In genomic region chr4:127123391-127123790, GRCm38 (mm10) we compare ENCODE assay signal across 10 mouse cellular contexts. TPM values are rescaled to one million over a fixed set of nuclear protein-coding genes. Genes with fewer than 3 reads are reported as not detected.
DNase-seq lines count a peak whose midpoint lies in the region; ATAC-seq and TF ChIP-seq lines count a peak whose summit lies in the region.
"Had no signal": no experiment of that assay in that cellular context is flagged by ENCODE, and none has a peak within 500 bp of the region (broad histone marks: within the 10 kb centered on the region; RNA-seq: fewer than 3 reads in every experiment).

Gene Tmem35b, plus strand, starts transcription at chr4:127123691.

- H3K36me3 ChIP-seq in lung, postnatal 0 days (ENCODE audit: insufficient read depth, low read length), result no peaks in the 10 kb centered on the region
- H3K36me3 ChIP-seq in hindbrain, embryonic 15.5 days, result peaks cover 17% of the 10 kb centered on the region
- H3K36me3 ChIP-seq in neural tube, embryonic 14.5 days (ENCODE audit: control insufficient read depth, insufficient read depth, low read length), result peaks cover 4% of the 10 kb centered on the region; the same call in 1 of the 2 replicates
- H3K36me3 ChIP-seq: liver, embryonic 13.5 days had no signal

- no peak within 1 kb of the TSS for H3K9ac ChIP-seq in lung, postnatal 0 days (replicated peaks; ENCODE audit: low read depth)
- H3K9ac ChIP-seq in hindbrain, embryonic 15.5 days, result no peak within 1 kb of the TSS
- no peak within 1 kb of the TSS for H3K9ac ChIP-seq in neural tube, embryonic 14.5 days (replicated peaks; ENCODE audit: low read depth, low read length)
- H3K9ac ChIP-seq: liver, embryonic 13.5 days had no signal

- TF ChIP-seq CTCF in lung, postnatal 0 days (IDR thresholded peaks at IDR 0.05), result no peak

- TF ChIP-seq EP300 in lung, postnatal 0 days (IDR thresholded peaks at IDR 0.05), result no peak

- H3K4me1 ChIP-seq in lung, postnatal 0 days (ENCODE audit: insufficient read depth, low read depth, low read length), result no peaks in the 10 kb centered on the region
- H3K4me1 ChIP-seq in hindbrain, embryonic 15.5 days (replicated peaks), result peaks cover 16% of the 10 kb centered on the region
- peaks cover 6% of the 10 kb centered on the region; the same call in 1 of the 2 replicates for H3K4me1 ChIP-seq in neural tube, embryonic 14.5 days (ENCODE audit: control insufficient read depth, insufficient read depth, low read length)

- no peaks in the 10 kb centered on the region for H3K27me3 ChIP-seq in lung, postnatal 0 days (replicated peaks; ENCODE audit: insufficient read depth, low read length)
- no peaks in the 10 kb centered on the region for H3K27me3 ChIP-seq in hindbrain, embryonic 15.5 days
- no peaks in the 10 kb centered on the region for H3K27me3 ChIP-seq in neural tube, embryonic 14.5 days (ENCODE audit: control insufficient read depth, insufficient read depth, low read length)
- H3K27me3 ChIP-seq: liver, embryonic 13.5 days had no signal

- H3K27ac ChIP-seq in lung, postnatal 0 days (ENCODE audit: low read length), result no peak within 1 kb of the TSS
- H3K27ac ChIP-seq in hindbrain, embryonic 15.5 days (replicated peaks), result no peak within 1 kb of the TSS
- no peak within 1 kb of the TSS for H3K27ac ChIP-seq in neural tube, embryonic 14.5 days (ENCODE audit: low read depth, low read length)
- H3K27ac ChIP-seq: liver, embryonic 13.5 days had no signal

- no peak within 1 kb of the TSS for H3K4me2 ChIP-seq in lung, postnatal 0 days (replicated peaks; ENCODE audit: low read depth, low read length)
- no peak within 1 kb of the TSS for H3K4me2 ChIP-seq in hindbrain, embryonic 15.5 days
- H3K4me2 ChIP-seq in neural tube, embryonic 14.5 days (ENCODE audit: low read depth, low read length), result no peak within 1 kb of the TSS
- H3K4me2 ChIP-seq: liver, embryonic 13.5 days had no signal

- no peak within 1 kb of the TSS for H3K4me3 ChIP-seq in lung, postnatal 0 days (ENCODE audit: low read depth, low read length)
- no peak within 1 kb of the TSS for H3K4me3 ChIP-seq in hindbrain, embryonic 15.5 days
- no peak within 1 kb of the TSS for H3K4me3 ChIP-seq in neural tube, embryonic 14.5 days (ENCODE audit: low read depth, low read length)
- H3K4me3 ChIP-seq: liver, embryonic 13.5 days had no signal

- ATAC-seq in lung, postnatal 0 days, result no peak
- no peak for ATAC-seq in hindbrain, embryonic 15.5 days (ENCODE audit: low FRiP score, low read depth)
- no peak for ATAC-seq in neural tube, embryonic 14.5 days (ENCODE audit: low read depth)
- ATAC-seq in erythroblast, adult 5-6 weeks (replicated peaks; ENCODE audit: low FRiP score, poor library complexity, severe bottlenecking), result no peak

- no peaks in the 10 kb centered on the region for H3K9me3 ChIP-seq in lung, postnatal 0 days (ENCODE audit: low read length)
- H3K9me3 ChIP-seq in hindbrain, embryonic 15.5 days, result no peaks in the 10 kb centered on the region
- no peaks in the 10 kb centered on the region for H3K9me3 ChIP-seq in neural tube, embryonic 14.5 days (ENCODE audit: control insufficient read depth, low read length)
- H3K9me3 ChIP-seq: liver, embryonic 13.5 days had no signal

- WGBS in lung, postnatal 0 days, result 92% methylated on average over 5 of the region's 5 CpGs
- 94% methylated on average over 5 of the region's 5 CpGs for WGBS in hindbrain, embryonic 15.5 days
- WGBS in neural tube, embryonic 14.5 days, result 94% methylated on average over 5 of the region's 5 CpGs

- DNase-seq in adrenal gland, adult 18-20 months (ENCODE audit: low spot score in 2 of 2), result no peak
- no peak for DNase-seq in adrenal gland, adult (ENCODE audit: inconsistent age in 2 of 2, low spot score in 1 of 2)
- no peak for DNase-seq in lung, postnatal 0 days (ENCODE audit: low spot score)
- no peak for DNase-seq in lung, postnatal 25 days (ENCODE audit: low spot score)
- no peak for DNase-seq in gastrocnemius, postnatal 4 days (ENCODE audit: low spot score in 2 of 2)
- DNase-seq: liver, embryonic 13.5 days; spleen, adult 18-20 months had no signal

RNA-seq across cellular contexts. Expression of gene Tmem35b, which starts in this region (rescaled TPM):
- total RNA-seq in adrenal gland, adult 18-20 months (2021), result 10 to 100 TPM; 15.0 to 19.6 TPM
- polyA plus RNA-seq in lung, postnatal 0 days (2015; fragmentation: Nextera tagmentation; extraction: Ambion mirVana), result 19.7 and 27.7 TPM in 2 replicates
- polyA plus RNA-seq in hindbrain, embryonic 15.5 days (2015; fragmentation: Nextera tagmentation; extraction: Ambion mirVana), result 17.4 and 17.6 TPM in 2 replicates
- polyA plus RNA-seq in neural tube, embryonic 14.5 days (2014; fragmentation: Nextera tagmentation; extraction: Ambion mirVana), result 16.4 and 17.5 TPM in 2 replicates
- total RNA-seq in gastrocnemius, postnatal 4 days (2021), result 1 to 10 TPM; 1.0 to 3.4 TPM
- total RNA-seq in erythroblast, adult 5-6 weeks (2015; ENCODE audit: low replicate concordance), result 0.77 and 7.7 TPM in 2 replicates
- total RNA-seq in erythroblast, adult 5-6 weeks (2017; ENCODE audit: low replicate concordance), result 1.1 and 2.8 TPM in 2 replicates
